Mouse (Mus musculus): Measurements from ENCODE around the gene Gpr84. TPM values are rescaled to one million over a fixed set of nuclear protein-coding genes. Genes with fewer than 3 reads are reported as not detected.
A peak's percentile ranks its signal among the peaks of the same experiment; 100 is the strongest.

Gene Gpr84
- polyA plus RNA-seq, 1 experiment: 0.62 TPM

DNA sequence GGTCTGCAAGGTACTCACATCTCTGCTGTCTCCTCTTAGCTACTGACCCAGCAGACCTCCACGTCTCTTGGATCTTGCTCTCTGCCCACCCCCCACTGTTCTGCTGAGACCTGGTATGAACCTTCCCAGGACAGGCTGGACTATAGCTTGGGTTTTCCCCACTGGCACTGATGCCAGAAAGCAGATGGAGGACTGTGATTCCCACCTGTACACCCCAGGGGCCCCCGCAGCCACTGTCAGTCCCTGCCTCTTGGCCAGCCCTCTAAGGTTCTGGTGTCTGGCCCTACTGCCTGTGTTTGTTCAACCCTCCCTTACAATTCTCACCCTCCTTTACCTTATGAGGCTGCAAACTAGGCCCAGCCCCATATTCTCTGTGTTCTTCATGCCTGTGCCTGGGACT is 44.3 kb upstream of the Gpr84 start:
- WGBS: 17% methylated on average over 2 of the region's 2 CpGs

DNA sequence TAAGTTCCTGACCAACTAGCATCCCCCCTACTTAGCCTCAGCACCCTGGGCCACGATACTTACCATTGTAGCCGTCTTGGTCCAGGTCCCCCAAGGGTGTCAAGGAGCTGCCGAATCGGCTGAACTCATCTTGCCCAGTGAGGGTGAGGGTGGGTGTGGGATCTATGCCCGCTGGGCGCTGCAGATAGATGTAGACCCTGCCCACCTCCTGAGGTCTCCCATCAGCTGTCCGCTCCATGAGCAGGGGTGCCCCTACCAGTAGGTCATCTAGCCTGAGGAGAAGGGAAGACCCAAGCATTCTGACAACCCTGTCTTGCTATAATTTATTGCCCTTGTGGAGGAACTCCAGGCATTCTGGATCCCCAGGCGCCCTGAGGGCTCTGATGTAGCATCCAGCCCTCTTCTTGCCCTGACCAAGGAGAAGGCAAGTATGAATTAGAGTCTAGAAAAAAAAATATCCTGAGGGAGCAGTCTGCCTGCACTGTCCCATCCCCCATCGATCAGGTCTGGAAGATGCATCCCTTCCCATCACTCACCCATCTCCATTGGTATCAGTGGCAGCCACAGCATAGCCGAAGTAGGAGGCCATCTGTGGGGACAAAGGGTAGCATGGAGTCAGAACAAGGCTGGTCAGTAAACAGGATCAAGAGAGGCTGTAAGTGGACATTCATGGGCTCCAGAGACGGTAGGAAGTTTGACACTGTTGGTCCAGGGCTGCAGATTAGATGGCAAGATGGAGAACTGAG is 43.3 kb upstream of the Gpr84 start:
- TF ChIP-seq POLR2A (IDR thresholded peaks at IDR 0.05; ENCODE audit: borderline replicate concordance, insufficient read depth, low read length): no peak
- no peak for TF ChIP-seq CTCF (IDR thresholded peaks at IDR 0.05; ENCODE audit: borderline replicate concordance, insufficient read depth, low read depth, low read length)
- WGBS: 91% methylated on average over 11 of the region's 11 CpGs
- Histone ChIP-seq H3K4me3 (replicated peaks; ENCODE audit: insufficient read depth, low read depth, low read length) (no peak overlapping the region), H3K4me1 (ENCODE audit: control insufficient read depth, insufficient read depth, low read length) (peaks cover 20% of the 10 kb centered on the region), H3K27ac (ENCODE audit: insufficient read depth, low read length) (no peak overlapping the region), H3K27me3 (ENCODE audit: control insufficient read depth, insufficient read depth, low read length) (no peaks in the 10 kb centered on the region)
- DNase-seq: no peak

More for the DNA sequence above, 44.3 kb upstream of the Gpr84 start:
- peak; percentile 88 to 92 for DNase-seq
- no peaks in the 10 kb centered on the region for H3K27me3 ChIP-seq (ENCODE audit: control insufficient read depth, insufficient read depth, low read length)
- TF ChIP-seq POLR2A (IDR thresholded peaks at IDR 0.05; ENCODE audit: borderline replicate concordance, insufficient read depth, low read length): no peak
- no peak for TF ChIP-seq CTCF (IDR thresholded peaks at IDR 0.05; ENCODE audit: borderline replicate concordance, insufficient read depth, low read depth, low read length)
- H3K4me1 ChIP-seq (ENCODE audit: control insufficient read depth, insufficient read depth, low read length): peaks cover 29% of the 10 kb centered on the region
- H3K4me3 ChIP-seq (replicated peaks; ENCODE audit: insufficient read depth, low read depth, low read length): no peak overlapping the region
- H3K27ac ChIP-seq (ENCODE audit: insufficient read depth, low read length): no peak overlapping the region

GRCm38 (mm10) chr15:103352856-103353255 is 42.4 kb upstream of the Gpr84 start:
- peak; percentile 52 to 66 for DNase-seq
- 26% methylated on average over 4 of the region's 4 CpGs for WGBS
- TF ChIP-seq POLR2A (IDR thresholded peaks at IDR 0.05; ENCODE audit: borderline replicate concordance, insufficient read depth, low read length) (no peak), CTCF (IDR thresholded peaks at IDR 0.05; ENCODE audit: borderline replicate concordance, insufficient read depth, low read depth, low read length) (peak; percentile 86)

GRCm38 (mm10) chr15:103347275-103347684 is 36.9 kb upstream of the Gpr84 start:
- no peaks in the 10 kb centered on the region; the same call in 1 of the 2 replicates for H3K4me1 ChIP-seq (ENCODE audit: control insufficient read depth, insufficient read depth, low read length)
- TF ChIP-seq POLR2A (IDR thresholded peaks at IDR 0.05; ENCODE audit: borderline replicate concordance, insufficient read depth, low read length) (no peak), CTCF (IDR thresholded peaks at IDR 0.05; ENCODE audit: borderline replicate concordance, insufficient read depth, low read depth, low read length) (peak; percentile 76)
- no peaks in the 10 kb centered on the region for H3K27me3 ChIP-seq (ENCODE audit: control insufficient read depth, insufficient read depth, low read length)
- no peak overlapping the region for H3K4me3 ChIP-seq (replicated peaks; ENCODE audit: insufficient read depth, low read depth, low read length)
- peak; percentile 62 to 65 for DNase-seq
- 3% methylated on average over 2 of the region's 2 CpGs for WGBS
- H3K27ac ChIP-seq (ENCODE audit: insufficient read depth, low read length): no peak overlapping the region

More at GRCm38 (mm10) chr15:103352856-103353255, 42.4 kb upstream of the Gpr84 start:
- Histone ChIP-seq H3K4me3 (replicated peaks; ENCODE audit: insufficient read depth, low read depth, low read length) (no peak overlapping the region), H3K27ac (ENCODE audit: insufficient read depth, low read length) (no peak overlapping the region), H3K4me1 (ENCODE audit: control insufficient read depth, insufficient read depth, low read length) (peaks cover 20% of the 10 kb centered on the region), H3K27me3 (ENCODE audit: control insufficient read depth, insufficient read depth, low read length) (no peaks in the 10 kb centered on the region)

GRCm38 (mm10) chr15:103345789-103346188 is 35.4 kb upstream of the Gpr84 start:
- H3K4me1 ChIP-seq (ENCODE audit: control insufficient read depth, insufficient read depth, low read length): no peaks in the 10 kb centered on the region; the same call in none of the 2 replicates
- no peaks in the 10 kb centered on the region for H3K27me3 ChIP-seq (ENCODE audit: control insufficient read depth, insufficient read depth, low read length)
- no peak for TF ChIP-seq CTCF (IDR thresholded peaks at IDR 0.05; ENCODE audit: borderline replicate concordance, insufficient read depth, low read depth, low read length)
- TF ChIP-seq POLR2A (IDR thresholded peaks at IDR 0.05; ENCODE audit: borderline replicate concordance, insufficient read depth, low read length): no peak
- no peak for DNase-seq
- WGBS: 59% methylated on average over 6 of the region's 6 CpGs
- no peak overlapping the region for H3K27ac ChIP-seq (ENCODE audit: insufficient read depth, low read length)
- no peak overlapping the region for H3K4me3 ChIP-seq (replicated peaks; ENCODE audit: insufficient read depth, low read depth, low read length)

GRCm38 (mm10) chr15:103343556-103343955 is 33.1 kb upstream of the Gpr84 start:
- H3K27me3 ChIP-seq (ENCODE audit: control insufficient read depth, insufficient read depth, low read length): no peaks in the 10 kb centered on the region
- no peak overlapping the region for H3K4me3 ChIP-seq (replicated peaks; ENCODE audit: insufficient read depth, low read depth, low read length)
- H3K4me1 ChIP-seq (ENCODE audit: control insufficient read depth, insufficient read depth, low read length): no peaks in the 10 kb centered on the region; the same call in none of the 2 replicates
- no peak for DNase-seq
- no peak overlapping the region for H3K27ac ChIP-seq (ENCODE audit: insufficient read depth, low read length)
- TF ChIP-seq POLR2A (IDR thresholded peaks at IDR 0.05; ENCODE audit: borderline replicate concordance, insufficient read depth, low read length) (no peak), CTCF (IDR thresholded peaks at IDR 0.05; ENCODE audit: borderline replicate concordance, insufficient read depth, low read depth, low read length) (no peak)

DNA sequence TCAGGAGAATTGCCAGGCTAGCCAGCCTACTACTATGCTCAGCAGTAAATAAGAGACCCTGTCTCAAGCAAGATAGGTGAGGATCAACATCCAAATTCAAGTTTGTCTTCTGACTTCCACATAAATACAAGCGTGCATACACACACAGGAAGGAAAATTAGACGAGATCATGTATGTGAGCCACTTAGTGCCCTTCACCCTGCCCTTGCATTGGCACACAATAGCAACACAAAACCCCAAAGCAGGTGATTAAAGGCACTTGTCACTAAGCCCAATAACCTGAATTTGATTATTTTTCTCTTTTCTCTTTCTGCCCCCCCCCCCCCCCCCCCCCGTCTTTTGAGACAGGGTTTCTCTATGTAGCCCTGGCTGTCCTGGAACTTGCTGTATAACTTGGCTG is 32.6 kb upstream of the Gpr84 start:
- Histone ChIP-seq H3K27ac (ENCODE audit: insufficient read depth, low read length) (no peak overlapping the region), H3K4me1 (ENCODE audit: control insufficient read depth, insufficient read depth, low read length) (no peaks in the 10 kb centered on the region; the same call in none of the 2 replicates), H3K4me3 (replicated peaks; ENCODE audit: insufficient read depth, low read depth, low read length) (no peak overlapping the region), H3K27me3 (ENCODE audit: control insufficient read depth, insufficient read depth, low read length) (no peaks in the 10 kb centered on the region)
- 81% methylated on average over 3 of the region's 3 CpGs for WGBS
- TF ChIP-seq CTCF (IDR thresholded peaks at IDR 0.05; ENCODE audit: borderline replicate concordance, insufficient read depth, low read depth, low read length): no peak
- TF ChIP-seq POLR2A (IDR thresholded peaks at IDR 0.05; ENCODE audit: borderline replicate concordance, insufficient read depth, low read length): no peak
- DNase-seq: no peak

DNA sequence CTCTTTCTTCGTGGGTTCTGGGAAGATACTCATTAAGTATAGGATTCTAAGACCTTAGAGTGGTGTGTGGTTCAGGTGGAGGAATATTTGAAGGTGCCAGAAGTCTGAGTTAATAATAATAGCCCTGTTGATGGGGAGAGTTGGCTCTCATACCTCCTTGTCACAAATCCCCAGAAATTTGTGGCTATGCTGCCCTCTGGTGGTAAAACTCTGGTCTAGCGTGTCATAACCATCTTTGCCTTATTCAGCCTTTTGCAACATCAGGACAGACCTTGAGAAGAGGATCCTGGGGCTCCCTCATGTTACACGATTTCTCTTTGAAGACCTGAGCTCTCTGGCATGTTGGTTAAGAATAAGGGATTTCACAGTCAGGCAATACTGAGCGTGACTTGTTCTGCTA is 32.0 kb upstream of the Gpr84 start:
- Histone ChIP-seq H3K27me3 (ENCODE audit: control insufficient read depth, insufficient read depth, low read length) (no peaks in the 10 kb centered on the region), H3K4me3 (replicated peaks; ENCODE audit: insufficient read depth, low read depth, low read length) (no peak overlapping the region), H3K4me1 (ENCODE audit: control insufficient read depth, insufficient read depth, low read length) (no peaks in the 10 kb centered on the region; the same call in none of the 2 replicates), H3K27ac (ENCODE audit: insufficient read depth, low read length) (no peak overlapping the region)
- peak; percentile 74 to 75 for DNase-seq
- WGBS: 29% methylated on average over 4 of the region's 4 CpGs
- TF ChIP-seq CTCF (IDR thresholded peaks at IDR 0.05; ENCODE audit: borderline replicate concordance, insufficient read depth, low read depth, low read length) (peak; percentile 67; the same call in 1 of the 2 replicates), POLR2A (IDR thresholded peaks at IDR 0.05; ENCODE audit: borderline replicate concordance, insufficient read depth, low read length) (no peak)

Measured in cerebellum, adult 2 months (tissue).